Mouse (Mus musculus) neural tube, embryonic 12.5 days (tissue): ENCODE results near the gene Plppr3. TPM values are rescaled to one million over a fixed set of nuclear protein-coding genes. Genes with fewer than 3 reads are reported as not detected.

Experiments
- ATAC-seq: fragments of 200-750 bp; cut with Nextera tagmentation; 2 replicates; pipeline ENCODE4 v1.8.0; 2017; ENCODE audit warnings: low read depth, mild to moderate bottlenecking, moderate TSS enrichment, moderate library complexity; ENCODE audit not compliant: low FRiP score
- H3K27ac ChIP-seq: fragments of 300-500 bp; sonication (generic); 2 replicates; pipeline ENCODE4 v1.5.1; 2016
- H3K27me3 ChIP-seq: fragments of 300-500 bp; sonication (generic); replicated peaks from 2 replicates; pipeline ENCODE4 v1.6.1; 2016; ENCODE audit warnings: mild to moderate bottlenecking
- H3K36me3 ChIP-seq: fragments of 300-500 bp; sonication (generic); 2 replicates; pipeline ENCODE4 v1.6.1; 2016; ENCODE audit warnings: mild to moderate bottlenecking
- H3K4me1 ChIP-seq: fragments of 300-500 bp; sonication (generic); 2 replicates; pipeline ENCODE4 v1.6.1; 2016
- H3K4me2 ChIP-seq: fragments of 300-500 bp; sonication (generic); replicated peaks from 2 replicates; pipeline ENCODE4 v1.6.1; 2016; ENCODE audit warnings: mild to moderate bottlenecking
- H3K4me3 ChIP-seq: fragments of 300-500 bp; sonication (generic); 2 replicates; pipeline ENCODE4 v1.5.1; 2016
- H3K9ac ChIP-seq: fragments of 300-500 bp; sonication (generic); 2 replicates; pipeline ENCODE4 v1.6.1; 2016; ENCODE audit warnings: mild to moderate bottlenecking
- H3K9me3 ChIP-seq: fragments of 300-500 bp; sonication (generic); 2 replicates; pipeline ENCODE4 v1.6.1; 2016; ENCODE audit warnings: mild to moderate bottlenecking
- WGBS: fragments of 180-500 bp; shearing (Covaris S2); methylation state at CpG from one replicate; pipeline ENCODE4 v1.1.7; 2016; 5-methylcytosine and 5-hydroxymethylcytosine counted together
- microRNA-seq: library from miRNA; unstranded; fragments of <30 nt; microRNA quantifications from one replicate; pipeline ENCODE4, GENCODE M21; 2017
- polyA plus RNA-seq: library from polyadenylated mRNA; unstranded; fragments of >200 nt; fragmentation: Nextera tagmentation; extraction: Ambion mirVana; gene quantifications from 2 replicates; pipeline ENCODE4 v1.2.1, GENCODE M21; 2016

The Plppr3 gene
- polyA plus RNA-seq, 1 experiment from 2014 or later: 296 TPM

GRCm38 (mm10) chr10:79820782-79821181, 53.7 kb downstream of the Plppr3 start, which contains the start of gene Misp:
Gene Misp, plus strand, starts transcription at chr10:79820989.
- Histone ChIP-seq H3K9me3 (no peaks in the 10 kb centered on the region), H3K4me1 (peaks cover 12% of the 10 kb centered on the region; the same call in 1 of the 2 replicates), H3K27ac (no peak within 1 kb of the TSS), H3K36me3 (peaks cover 46% of the 10 kb centered on the region), H3K4me2 (no peak within 1 kb of the TSS), H3K4me3 (no peak within 1 kb of the TSS), H3K9ac (no peak within 1 kb of the TSS), H3K27me3 (no peaks in the 10 kb centered on the region)
- no peak for ATAC-seq
- 68% methylated on average over 11 of the region's 11 CpGs for WGBS

GRCm38 (mm10) chr10:79820277-79820676, 54.2 kb downstream of the Plppr3 start:
- no peak overlapping the region for H3K4me2 ChIP-seq
- no peak for ATAC-seq
- H3K27me3 ChIP-seq: no peaks in the 10 kb centered on the region
- H3K4me3 ChIP-seq: no peak overlapping the region
- H3K27ac ChIP-seq: no peak overlapping the region
- H3K4me1 ChIP-seq: peaks cover 12% of the 10 kb centered on the region; the same call in 1 of the 2 replicates
- peaks cover 51% of the 10 kb centered on the region for H3K36me3 ChIP-seq
- H3K9me3 ChIP-seq: no peaks in the 10 kb centered on the region
- H3K9ac ChIP-seq: no peak overlapping the region
- 85% methylated on average over 8 of the region's 8 CpGs for WGBS

GRCm38 (mm10) chr10:79819606-79820005, 54.8 kb downstream of the Plppr3 start:
- H3K36me3 ChIP-seq: peaks cover 55% of the 10 kb centered on the region
- no peak for ATAC-seq
- H3K4me2 ChIP-seq: no peak overlapping the region
- H3K9me3 ChIP-seq: no peaks in the 10 kb centered on the region
- peak overlapping the region; percentile 26; the same call in 1 of the 2 replicates for H3K9ac ChIP-seq
- 92% methylated on average over 17 of the region's 17 CpGs for WGBS
- no peak overlapping the region for H3K4me3 ChIP-seq
- H3K27me3 ChIP-seq: no peaks in the 10 kb centered on the region
- peaks cover 12% of the 10 kb centered on the region; the same call in 1 of the 2 replicates for H3K4me1 ChIP-seq
- no peak overlapping the region for H3K27ac ChIP-seq

GRCm38 (mm10) chr10:79818225-79818624, 56.2 kb downstream of the Plppr3 start:
- no peak overlapping the region for H3K27ac ChIP-seq
- WGBS: 72% methylated on average over 4 of the region's 4 CpGs
- ATAC-seq: no peak
- H3K27me3 ChIP-seq: no peaks in the 10 kb centered on the region
- H3K4me3 ChIP-seq: no peak overlapping the region
- H3K4me1 ChIP-seq: peaks cover 12% of the 10 kb centered on the region; the same call in 1 of the 2 replicates
- H3K9me3 ChIP-seq: no peaks in the 10 kb centered on the region
- no peak overlapping the region for H3K9ac ChIP-seq
- H3K4me2 ChIP-seq: no peak overlapping the region
- peaks cover 55% of the 10 kb centered on the region for H3K36me3 ChIP-seq

GRCm38 (mm10) chr10:79817111-79817510, 57.3 kb downstream of the Plppr3 start:
- no peaks in the 10 kb centered on the region for H3K9me3 ChIP-seq
- H3K4me1 ChIP-seq: 0 out of 2 replicates have a peak, but pooled peaks cover under 1% of the 10 kb centered on the region
- H3K4me3 ChIP-seq: no peak overlapping the region
- H3K4me2 ChIP-seq: no peak overlapping the region
- no peak overlapping the region for H3K27ac ChIP-seq
- WGBS: 80% methylated on average over 2 of the region's 2 CpGs
- no peak for ATAC-seq
- H3K27me3 ChIP-seq: no peaks in the 10 kb centered on the region
- H3K36me3 ChIP-seq: peaks cover 60% of the 10 kb centered on the region
- no peak overlapping the region for H3K9ac ChIP-seq

- H3K4me1 ChIP-seq: no peaks in the 10 kb centered on the region
- H3K36me3 ChIP-seq: peaks cover 63% of the 10 kb centered on the region
- H3K27me3 ChIP-seq: no peaks in the 10 kb centered on the region
- no peak overlapping the region for H3K4me2 ChIP-seq
- no peaks in the 10 kb centered on the region for H3K9me3 ChIP-seq
- no peak overlapping the region for H3K27ac ChIP-seq
- no peak overlapping the region for H3K9ac ChIP-seq
- 88% methylated on average over 12 of the region's 12 CpGs for WGBS
- no peak overlapping the region for H3K4me3 ChIP-seq
- no peak for ATAC-seq
These were observed 58.6 kb downstream of the Plppr3 start for GRCm38 (mm10) chr10:79815671-79816494.

GRCm38 (mm10) chr10:79814271-79814842, 60.1 kb downstream of the Plppr3 start:
- 84% methylated on average over 5 of the region's 5 CpGs for WGBS
- H3K4me1 ChIP-seq: no peaks in the 10 kb centered on the region
- no peak for ATAC-seq
- no peak overlapping the region for H3K9ac ChIP-seq
- no peaks in the 10 kb centered on the region for H3K27me3 ChIP-seq
- H3K27ac ChIP-seq: no peak overlapping the region
- peaks cover 64% of the 10 kb centered on the region for H3K36me3 ChIP-seq
- no peaks in the 10 kb centered on the region for H3K9me3 ChIP-seq
- no peak overlapping the region for H3K4me3 ChIP-seq
- H3K4me2 ChIP-seq: no peak overlapping the region

- H3K36me3 ChIP-seq: peaks cover 72% of the 10 kb centered on the region
- peaks cover 12% of the 10 kb centered on the region for H3K4me1 ChIP-seq
- H3K9me3 ChIP-seq: no peaks in the 10 kb centered on the region
- H3K9ac ChIP-seq: no peak overlapping the region
- no peak overlapping the region for H3K4me2 ChIP-seq
- H3K4me3 ChIP-seq: no peak overlapping the region
- WGBS: 33% methylated on average over 15 of the region's 15 CpGs
- H3K27ac ChIP-seq: 0 out of 2 replicates have a peak overlapping the region, but pooled peaks have one; percentile 0
- peak; percentile 46; the same call in 1 of the 2 replicates for ATAC-seq
- H3K27me3 ChIP-seq: no peaks in the 10 kb centered on the region
These were observed 62.4 kb downstream of the Plppr3 start for GRCm38 (mm10) chr10:79811736-79812637.

Small RNAs within 50 kb of the gene (microRNA-seq; reads per million reads assigned to microRNA genes)
- gene Mir6910: not detected

Other genes starting within 250 kb of the Plppr3 start
- gene Shc2, start 236.7 kb downstream of the Plppr3 start, polyA plus RNA-seq: 35.5 and 43.9 TPM in 2 replicates
- gene Odf3l2, start 228.9 kb downstream of the Plppr3 start, polyA plus RNA-seq: not detected in 2 replicates
- gene Madcam1, start 210.1 kb downstream of the Plppr3 start, polyA plus RNA-seq: 1.1 and 2.0 TPM in 2 replicates
- 75.2 and 79.6 TPM in 2 replicates for gene Tpgs1, start 205.3 kb downstream of the Plppr3 start, polyA plus RNA-seq
- gene Cdc34, start 192.4 kb downstream of the Plppr3 start, polyA plus RNA-seq: 136 and 141 TPM in 2 replicates
- gene Gzmm, start 185.6 kb downstream of the Plppr3 start, polyA plus RNA-seq: 0.65 and 1.4 TPM in 2 replicates
- 634 and 639 TPM in 2 replicates for gene Bsg, start 170.1 kb downstream of the Plppr3 start, polyA plus RNA-seq
- 0.61 and 0.79 TPM in 2 replicates for gene Hcn2, start 158.0 kb downstream of the Plppr3 start, polyA plus RNA-seq
- 44.7 and 44.9 TPM in 2 replicates for gene Polrmt, start 128.1 kb downstream of the Plppr3 start, polyA plus RNA-seq
- 0.55 and 1.2 TPM in 2 replicates for gene Fgf22, start 119.6 kb downstream of the Plppr3 start, polyA plus RNA-seq
- 115 and 118 TPM in 2 replicates for gene Rnf126, start 107.7 kb downstream of the Plppr3 start, polyA plus RNA-seq
- 1.5 and 2.0 TPM in 2 replicates for gene Fstl3, start 97.4 kb downstream of the Plppr3 start, polyA plus RNA-seq
- gene Prss57, start 83.7 kb downstream of the Plppr3 start, polyA plus RNA-seq: 0.16 and 0.42 TPM in 2 replicates
- gene Palm, start 81.1 kb downstream of the Plppr3 start, polyA plus RNA-seq: 196 and 205 TPM in 2 replicates
- 1.6 and 2.3 TPM in 2 replicates for gene Misp, start 53.6 kb downstream of the Plppr3 start, polyA plus RNA-seq
- 180 and 189 TPM in 2 replicates for gene Ptbp1, start 20.2 kb downstream of the Plppr3 start, polyA plus RNA-seq
- gene Prtn3, start 158 bp downstream of the Plppr3 start, polyA plus RNA-seq: 12.6 and 15.5 TPM in 2 replicates
- gene Elane, start 11.6 kb upstream of the Plppr3 start, polyA plus RNA-seq: 0.34 and 0.53 TPM in 2 replicates
- gene Cfd, start 16.2 kb upstream of the Plppr3 start, polyA plus RNA-seq: not detected in 2 replicates
- gene Med16, start 34.3 kb upstream of the Plppr3 start, polyA plus RNA-seq: 60.5 and 62.6 TPM in 2 replicates
- gene Gm26602, start 36.2 kb upstream of the Plppr3 start, polyA plus RNA-seq: 28.4 and 40.5 TPM in 2 replicates
- gene Kiss1r, start 42.3 kb upstream of the Plppr3 start, polyA plus RNA-seq: 1.1 and 1.3 TPM in 2 replicates
- gene R3hdm4, start 46.6 kb upstream of the Plppr3 start, polyA plus RNA-seq: 185 and 186 TPM in 2 replicates
- gene Arid3a, start 52.4 kb upstream of the Plppr3 start, polyA plus RNA-seq: 4.9 and 7.7 TPM in 2 replicates
- 84.5 and 98.3 TPM in 2 replicates for gene Wdr18, start 85.5 kb upstream of the Plppr3 start, polyA plus RNA-seq
- gene Grin3b, start 96.1 kb upstream of the Plppr3 start, polyA plus RNA-seq: 0.24 and 0.40 TPM in 2 replicates
- 26.3 and 27.7 TPM in 2 replicates for gene Tmem259, start 109.7 kb upstream of the Plppr3 start, polyA plus RNA-seq
- 106 and 107 TPM in 2 replicates for gene Cnn2, start 114.0 kb upstream of the Plppr3 start, polyA plus RNA-seq
- 9.9 and 10.7 TPM in 2 replicates for gene Abca7, start 121.9 kb upstream of the Plppr3 start, polyA plus RNA-seq
- gene Arhgap45, start 142.0 kb upstream of the Plppr3 start, polyA plus RNA-seq: 4.3 and 4.7 TPM in 2 replicates
- 160 and 166 TPM in 2 replicates for gene Polr2e, start 165.2 kb upstream of the Plppr3 start, polyA plus RNA-seq
- 499 and 515 TPM in 2 replicates for gene Gpx4, start 172.5 kb upstream of the Plppr3 start, polyA plus RNA-seq
- gene Sbno2, start 230.9 kb upstream of the Plppr3 start, polyA plus RNA-seq: 15.1 and 15.4 TPM in 2 replicates
- gene Stk11, start 241.2 kb upstream of the Plppr3 start, polyA plus RNA-seq: 17.4 and 23.9 TPM in 2 replicates